Mouse (Mus musculus) lung, postnatal 0 days (tissue): ENCODE data around the gene Coasy. TPM values are rescaled to one million over a fixed set of nuclear protein-coding genes. Genes with fewer than 3 reads are reported as not detected.

Experiments used
- ATAC-seq: fragments of 200-750 bp; cut with Nextera tagmentation; 2 replicates; pipeline ENCODE4 v1.8.0; 2017; ENCODE audit warnings: moderate library complexity
- DNase-seq: peaks from one replicate; pipeline ENCODE4 v3.0.0-alpha.2; 2016; ENCODE audit warnings: low spot score
- H3K27ac ChIP-seq: fragments of 300-500 bp; sonication (generic); 2 replicates; pipeline ENCODE4 v1.5.1; 2014; ENCODE audit warnings: antibody characterized with exemption, mild to moderate bottlenecking, low read length, mixed read lengths
- H3K27me3 ChIP-seq: fragments of 300-500 bp; sonication (generic); replicated peaks from 2 replicates; pipeline ENCODE4 v1.6.1; 2014; ENCODE audit warnings: low read length, mixed read lengths; ENCODE audit not compliant: insufficient read depth
- H3K36me3 ChIP-seq: fragments of 300-500 bp; sonication (generic); 2 replicates; pipeline ENCODE4 v1.6.1; 2014; ENCODE audit warnings: low read length, mixed read lengths; ENCODE audit not compliant: insufficient read depth
- H3K4me1 ChIP-seq: fragments of 300-500 bp; sonication (generic); 2 replicates; pipeline ENCODE4 v1.6.1; 2014; ENCODE audit warnings: antibody characterized with exemption, low read depth, low read length, mixed read lengths; ENCODE audit not compliant: insufficient read depth
- H3K4me2 ChIP-seq: fragments of 300-500 bp; sonication (generic); replicated peaks from 2 replicates; pipeline ENCODE4 v1.6.1; 2014; ENCODE audit warnings: low read depth, mild to moderate bottlenecking, low read length, moderate library complexity, mixed read lengths
- H3K4me3 ChIP-seq: fragments of 300-500 bp; sonication (generic); 2 replicates; pipeline ENCODE4 v1.5.1; 2014; ENCODE audit warnings: low read depth, low read length
- H3K9ac ChIP-seq: fragments of 300-500 bp; sonication (generic); replicated peaks from 2 replicates; pipeline ENCODE4 v1.6.1; 2014; ENCODE audit warnings: low read depth, mild to moderate bottlenecking
- H3K9me3 ChIP-seq: fragments of 300-500 bp; sonication (generic); 2 replicates; pipeline ENCODE4 v1.6.1; 2016; ENCODE audit warnings: low read length, mixed read lengths
- CTCF ChIP-seq: IDR thresholded peaks from 2 replicates; pipeline ENCODE4 v1.5.1; 2016; ENCODE audit warnings: antibody characterized with exemption, mild to moderate bottlenecking
- EP300 ChIP-seq: IDR thresholded peaks from 2 replicates; pipeline ENCODE4 v1.6.1; 2016; ENCODE audit warnings: antibody characterized with exemption, mild to moderate bottlenecking, control low read depth
- WGBS: fragments of 180-500 bp; shearing (Covaris S2); extraction: QIAGEN DNeasy Blood & Tissue Kit; methylation state at CpG from one replicate; pipeline ENCODE4 v1.1.7; 2014; 5-methylcytosine and 5-hydroxymethylcytosine counted together
- polyA plus RNA-seq: library from polyadenylated mRNA; unstranded; fragments of >200 nt; fragmentation: Nextera tagmentation; extraction: Ambion mirVana; gene quantifications from 2 replicates; pipeline ENCODE4 v1.2.1, GENCODE M21; 2015

Coasy gene
- 30.5 TPM in 2 replicates for polyA plus RNA-seq

GRCm38 (mm10) chr11:101082208-101083082 is at the start of gene Coasy:
Gene Coasy, plus strand, starts transcription at chr11:101082565.
- Histone ChIP-seq H3K27me3 (peaks cover 15% of the 10 kb centered on the region), H3K36me3 (no peaks in the 10 kb centered on the region), H3K9me3 (no peaks in the 10 kb centered on the region), H3K4me2 (peak within 1 kb of the TSS; percentile 90), H3K4me3 (peak within 1 kb of the TSS; percentile 56), H3K4me1 (peaks cover 15% of the 10 kb centered on the region), H3K9ac (peak within 1 kb of the TSS; percentile 75), H3K27ac (peak within 1 kb of the TSS; percentile 92)
- WGBS, result under 1% methylated on average over 46 of the region's 51 CpGs
- peak; percentile 89 for ATAC-seq
- peak; percentile 97 for DNase-seq
- no peak for TF ChIP-seq EP300
- TF ChIP-seq CTCF, result peak; percentile 67

GRCm38 (mm10) chr11:101033856-101034500 is 48.4 kb upstream of the Coasy start:
- WGBS, result 93% methylated on average over 16 of the region's 17 CpGs
- H3K4me2 ChIP-seq, result no peak overlapping the region
- no peak overlapping the region for H3K27ac ChIP-seq
- no peaks in the 10 kb centered on the region for H3K27me3 ChIP-seq
- no peak overlapping the region for H3K9ac ChIP-seq
- no peaks in the 10 kb centered on the region for H3K4me1 ChIP-seq
- H3K4me3 ChIP-seq, result no peak overlapping the region
- no peak for TF ChIP-seq EP300
- TF ChIP-seq CTCF, result no peak
- no peak for ATAC-seq
- no peaks in the 10 kb centered on the region for H3K9me3 ChIP-seq
- peaks cover 38% of the 10 kb centered on the region for H3K36me3 ChIP-seq
- no peak for DNase-seq

DNA sequence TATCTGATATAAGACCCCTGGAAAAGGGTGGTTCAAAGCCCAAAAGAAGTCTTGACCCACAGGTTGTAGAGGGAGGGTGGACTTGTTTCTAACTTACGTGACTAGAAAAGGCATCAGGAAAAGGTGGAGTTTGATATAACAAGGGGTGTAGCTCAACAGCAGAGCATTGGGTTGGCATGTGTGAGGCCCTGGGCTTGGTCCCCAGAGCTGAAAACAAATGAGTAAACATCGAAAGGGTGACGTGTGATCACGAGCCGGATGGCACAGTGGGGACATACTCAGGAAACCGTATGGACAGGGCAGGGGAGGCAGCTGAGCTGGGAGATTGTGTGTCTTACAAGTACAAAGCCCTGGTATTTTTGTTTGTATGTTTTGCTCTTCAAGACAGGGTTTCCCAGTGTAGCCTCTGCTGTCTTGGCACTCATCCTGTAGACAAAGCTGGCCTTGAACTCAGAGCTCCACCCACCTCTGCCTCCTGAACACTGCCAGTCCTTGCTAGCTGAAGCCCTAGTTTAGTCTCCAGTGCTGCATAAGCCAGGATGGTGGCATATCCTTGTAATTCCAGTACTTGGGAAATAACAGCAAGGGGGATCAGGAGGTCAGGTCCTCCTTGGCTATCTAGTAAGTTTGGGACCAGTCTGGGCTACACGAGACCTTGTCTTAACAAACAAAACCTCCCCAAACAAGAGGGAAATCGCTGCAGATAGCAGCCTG is 47.6 kb upstream of the Coasy start:
- no peak overlapping the region for H3K9ac ChIP-seq
- H3K4me1 ChIP-seq, result no peaks in the 10 kb centered on the region
- 83% methylated on average over 8 of the region's 8 CpGs for WGBS
- peaks cover 36% of the 10 kb centered on the region for H3K36me3 ChIP-seq
- no peaks in the 10 kb centered on the region for H3K9me3 ChIP-seq
- H3K4me3 ChIP-seq, result no peak overlapping the region
- no peaks in the 10 kb centered on the region for H3K27me3 ChIP-seq
- DNase-seq (no peak), ATAC-seq (0 out of 2 replicates have a peak, but pooled peaks have one; percentile 19)
- H3K27ac ChIP-seq, result no peak overlapping the region
- no peak overlapping the region for H3K4me2 ChIP-seq
- TF ChIP-seq EP300 (no peak), CTCF (no peak)

GRCm38 (mm10) chr11:101035328-101035695 is 47.1 kb upstream of the Coasy start:
- no peak for DNase-seq
- 87% methylated on average over 4 of the region's 4 CpGs for WGBS
- Histone ChIP-seq H3K9me3 (no peaks in the 10 kb centered on the region), H3K4me3 (no peak overlapping the region), H3K4me2 (no peak overlapping the region), H3K4me1 (no peaks in the 10 kb centered on the region), H3K36me3 (peaks cover 34% of the 10 kb centered on the region), H3K27me3 (no peaks in the 10 kb centered on the region), H3K9ac (no peak overlapping the region), H3K27ac (no peak overlapping the region)
- no peak for ATAC-seq
- TF ChIP-seq EP300 (no peak), CTCF (no peak)

DNA sequence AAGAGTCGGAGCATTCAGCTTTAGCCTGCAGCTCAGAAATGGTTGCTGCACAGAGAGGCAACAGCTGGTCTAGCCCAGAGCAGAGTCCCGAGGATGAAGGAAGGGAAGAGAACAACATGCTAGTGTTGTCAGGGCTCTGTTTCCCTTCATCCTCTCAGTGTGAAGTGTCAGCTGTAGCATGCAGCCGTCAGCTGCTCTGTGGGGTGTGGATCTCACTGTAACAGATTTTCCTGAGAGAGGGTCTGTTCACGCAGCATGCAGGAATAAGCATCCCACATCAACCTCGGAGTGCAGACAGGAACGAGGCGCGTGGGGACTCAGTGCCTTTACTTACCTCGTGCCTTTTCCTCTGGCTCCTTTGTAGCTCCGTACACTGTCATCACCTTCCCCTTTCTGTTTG is 44.6 kb upstream of the Coasy start:
- Histone ChIP-seq H3K4me3 (no peak overlapping the region), H3K4me1 (no peaks in the 10 kb centered on the region), H3K9ac (no peak overlapping the region), H3K36me3 (peaks cover 46% of the 10 kb centered on the region), H3K4me2 (no peak overlapping the region), H3K9me3 (no peaks in the 10 kb centered on the region), H3K27me3 (no peaks in the 10 kb centered on the region), H3K27ac (no peak overlapping the region)
- DNase-seq, result no peak
- TF ChIP-seq CTCF (no peak), EP300 (no peak)
- ATAC-seq, result no peak
- 88% methylated on average over 10 of the region's 10 CpGs for WGBS

GRCm38 (mm10) chr11:101045826-101046225 is 36.5 kb upstream of the Coasy start:
- no peaks in the 10 kb centered on the region for H3K27me3 ChIP-seq
- no peaks in the 10 kb centered on the region for H3K4me1 ChIP-seq
- DNase-seq (no peak), ATAC-seq (no peak)
- H3K9ac ChIP-seq, result no peak overlapping the region
- peaks cover 90% of the 10 kb centered on the region for H3K36me3 ChIP-seq
- no peaks in the 10 kb centered on the region for H3K9me3 ChIP-seq
- no peak overlapping the region for H3K4me3 ChIP-seq
- TF ChIP-seq CTCF, result no peak
- no peak for TF ChIP-seq EP300
- H3K4me2 ChIP-seq, result no peak overlapping the region
- WGBS, result 84% methylated on average over 4 of the region's 4 CpGs
- H3K27ac ChIP-seq, result no peak overlapping the region
